Mouse (Mus musculus): ENCODE measurements around the gene Gtdc1. TPM values are rescaled to one million over a fixed set of nuclear protein-coding genes. Genes with fewer than 3 reads are reported as not detected.

Gene Gtdc1
- polyA plus RNA-seq, 1 experiment from 2014 or later = 5.7 TPM

GRCm38 (mm10) chr2:44541726-44542125 is 385.7 kb downstream of the Gtdc1 start:
- no peak for TF ChIP-seq CTCF (IDR thresholded peaks at IDR 0.05; ENCODE audit: low read depth)
- Histone ChIP-seq H3K36me3 (ENCODE audit: control insufficient read depth, insufficient read depth) (no peaks in the 10 kb centered on the region), H3K27ac (ENCODE audit: low read depth, low read length) (no peak overlapping the region), H3K9me3 (ENCODE audit: control insufficient read depth) (no peaks in the 10 kb centered on the region), H3K27me3 (replicated peaks; ENCODE audit: control insufficient read depth, insufficient read depth, low read length) (no peaks in the 10 kb centered on the region), H3K4me1 (replicated peaks; ENCODE audit: control insufficient read depth, insufficient read depth, low read length) (no peaks in the 10 kb centered on the region), H3K4me2 (replicated peaks; ENCODE audit: low read depth) (no peak overlapping the region), H3K4me3 (ENCODE audit: low read depth, low read length) (no peak overlapping the region), H3K9ac (ENCODE audit: low read depth, low read length) (no peak overlapping the region)
- no peak for ATAC-seq
- 79% methylated on average over 6 of the region's 6 CpGs for WGBS

GRCm38 (mm10) chr2:44540881-44541280 is 386.6 kb downstream of the Gtdc1 start:
- no peak for TF ChIP-seq CTCF (IDR thresholded peaks at IDR 0.05; ENCODE audit: low read depth)
- 77% methylated on average over 6 of the region's 6 CpGs for WGBS

GRCm38 (mm10) chr2:44539121-44539634 is 388.3 kb downstream of the Gtdc1 start:
- no peak for ATAC-seq

More at GRCm38 (mm10) chr2:44540881-44541280, 386.6 kb downstream of the Gtdc1 start:
- H3K4me1 ChIP-seq (replicated peaks; ENCODE audit: control insufficient read depth, insufficient read depth, low read length) = no peaks in the 10 kb centered on the region
- ATAC-seq = no peak
- no peak overlapping the region for H3K4me3 ChIP-seq (ENCODE audit: low read depth, low read length)
- H3K9me3 ChIP-seq (ENCODE audit: control insufficient read depth) = no peaks in the 10 kb centered on the region
- no peaks in the 10 kb centered on the region for H3K36me3 ChIP-seq (ENCODE audit: control insufficient read depth, insufficient read depth)
- H3K27me3 ChIP-seq (replicated peaks; ENCODE audit: control insufficient read depth, insufficient read depth, low read length) = no peaks in the 10 kb centered on the region
- H3K9ac ChIP-seq (ENCODE audit: low read depth, low read length) = no peak overlapping the region
- H3K27ac ChIP-seq (ENCODE audit: low read depth, low read length) = no peak overlapping the region
- H3K4me2 ChIP-seq (replicated peaks; ENCODE audit: low read depth) = no peak overlapping the region

GRCm38 (mm10) chr2:44538135-44538534 is 389.3 kb downstream of the Gtdc1 start:
- no peak for ATAC-seq
- Histone ChIP-seq H3K9ac (ENCODE audit: low read depth, low read length) (no peak overlapping the region), H3K4me2 (replicated peaks; ENCODE audit: low read depth) (no peak overlapping the region), H3K27me3 (replicated peaks; ENCODE audit: control insufficient read depth, insufficient read depth, low read length) (no peaks in the 10 kb centered on the region), H3K36me3 (ENCODE audit: control insufficient read depth, insufficient read depth) (no peaks in the 10 kb centered on the region), H3K27ac (ENCODE audit: low read depth, low read length) (no peak overlapping the region), H3K9me3 (ENCODE audit: control insufficient read depth) (no peaks in the 10 kb centered on the region), H3K4me3 (ENCODE audit: low read depth, low read length) (no peak overlapping the region), H3K4me1 (replicated peaks; ENCODE audit: control insufficient read depth, insufficient read depth, low read length) (no peaks in the 10 kb centered on the region)
- no peak for TF ChIP-seq CTCF (IDR thresholded peaks at IDR 0.05; ENCODE audit: low read depth)
- 89% methylated on average over 4 of the region's 4 CpGs for WGBS

More at GRCm38 (mm10) chr2:44539121-44539634, 388.3 kb downstream of the Gtdc1 start:
- no peaks in the 10 kb centered on the region for H3K27me3 ChIP-seq (replicated peaks; ENCODE audit: control insufficient read depth, insufficient read depth, low read length)
- no peak for TF ChIP-seq CTCF (IDR thresholded peaks at IDR 0.05; ENCODE audit: low read depth)
- no peaks in the 10 kb centered on the region for H3K9me3 ChIP-seq (ENCODE audit: control insufficient read depth)
- H3K27ac ChIP-seq (ENCODE audit: low read depth, low read length) = no peak overlapping the region
- no peak overlapping the region for H3K4me2 ChIP-seq (replicated peaks; ENCODE audit: low read depth)
- H3K4me1 ChIP-seq (replicated peaks; ENCODE audit: control insufficient read depth, insufficient read depth, low read length) = no peaks in the 10 kb centered on the region
- H3K36me3 ChIP-seq (ENCODE audit: control insufficient read depth, insufficient read depth) = no peaks in the 10 kb centered on the region
- no peak overlapping the region for H3K4me3 ChIP-seq (ENCODE audit: low read depth, low read length)
- H3K9ac ChIP-seq (ENCODE audit: low read depth, low read length) = no peak overlapping the region
- 77% methylated on average over 5 of the region's 5 CpGs for WGBS

- 92% methylated on average over 11 of the region's 11 CpGs for WGBS
- no peak for TF ChIP-seq CTCF (IDR thresholded peaks at IDR 0.05; ENCODE audit: low read depth)
Observed at GRCm38 (mm10) chr2:44535760-44536159, 391.7 kb downstream of the Gtdc1 start.

GRCm38 (mm10) chr2:44535136-44535675 is 392.3 kb downstream of the Gtdc1 start:
- ATAC-seq = no peak
- H3K4me3 ChIP-seq (ENCODE audit: low read depth, low read length) = no peak overlapping the region
- 83% methylated on average over 10 of the region's 10 CpGs for WGBS
- TF ChIP-seq CTCF (IDR thresholded peaks at IDR 0.05; ENCODE audit: low read depth) = no peak
- no peaks in the 10 kb centered on the region for H3K27me3 ChIP-seq (replicated peaks; ENCODE audit: control insufficient read depth, insufficient read depth, low read length)
- H3K4me2 ChIP-seq (replicated peaks; ENCODE audit: low read depth) = no peak overlapping the region
- H3K36me3 ChIP-seq (ENCODE audit: control insufficient read depth, insufficient read depth) = no peaks in the 10 kb centered on the region
- H3K4me1 ChIP-seq (replicated peaks; ENCODE audit: control insufficient read depth, insufficient read depth, low read length) = no peaks in the 10 kb centered on the region
- H3K27ac ChIP-seq (ENCODE audit: low read depth, low read length) = no peak overlapping the region
- no peaks in the 10 kb centered on the region for H3K9me3 ChIP-seq (ENCODE audit: control insufficient read depth)
- no peak overlapping the region for H3K9ac ChIP-seq (ENCODE audit: low read depth, low read length)

More at GRCm38 (mm10) chr2:44535760-44536159, 391.7 kb downstream of the Gtdc1 start:
- no peak for ATAC-seq
- H3K9ac ChIP-seq (ENCODE audit: low read depth, low read length) = no peak overlapping the region
- H3K36me3 ChIP-seq (ENCODE audit: control insufficient read depth, insufficient read depth) = no peaks in the 10 kb centered on the region
- no peaks in the 10 kb centered on the region for H3K4me1 ChIP-seq (replicated peaks; ENCODE audit: control insufficient read depth, insufficient read depth, low read length)
- no peaks in the 10 kb centered on the region for H3K9me3 ChIP-seq (ENCODE audit: control insufficient read depth)
- no peak overlapping the region for H3K4me2 ChIP-seq (replicated peaks; ENCODE audit: low read depth)
- H3K4me3 ChIP-seq (ENCODE audit: low read depth, low read length) = no peak overlapping the region
- no peak overlapping the region for H3K27ac ChIP-seq (ENCODE audit: low read depth, low read length)
- no peaks in the 10 kb centered on the region for H3K27me3 ChIP-seq (replicated peaks; ENCODE audit: control insufficient read depth, insufficient read depth, low read length)

All from intestine, postnatal 0 days (tissue).